Mouse (Mus musculus): ENCODE measurements around the gene Elf4. TPM values are rescaled to one million over a fixed set of nuclear protein-coding genes. Genes with fewer than 3 reads are reported as not detected.

The Elf4 gene
- polyA plus RNA-seq (2017; shearing (Covaris generic)) = 66.7 TPM

GRCm38 (mm10) chrX:48462754-48463507 is at the start of gene Elf4:
Elf4 (minus strand) TSS chrX:48463132.

Other genes with a start within 250 kb of the Elf4 start
- 20.0 TPM for gene Utp14a, start 206.3 kb downstream of the Elf4 start, polyA plus RNA-seq (2017; shearing (Covaris generic))
- 2.4 TPM for gene Bcorl1, start 121.8 kb downstream of the Elf4 start, polyA plus RNA-seq (2017; shearing (Covaris generic))
- gene Aifm1, start 50.4 kb upstream of the Elf4 start, polyA plus RNA-seq (2017; shearing (Covaris generic)) = 30.2 TPM
- 0.44 TPM for gene Rab33a, start 56.2 kb upstream of the Elf4 start, polyA plus RNA-seq (2017; shearing (Covaris generic))
- 11.6 TPM for gene Zfp280c, start 131.4 kb upstream of the Elf4 start, polyA plus RNA-seq (2017; shearing (Covaris generic))
- gene Slc25a14, start 160.3 kb upstream of the Elf4 start, polyA plus RNA-seq (2017; shearing (Covaris generic)) = 3.6 TPM
- gene Gpr119, start 211.3 kb upstream of the Elf4 start, polyA plus RNA-seq (2017; shearing (Covaris generic)) = not detected
- gene Rbmx2, start 231.9 kb upstream of the Elf4 start, polyA plus RNA-seq (2017; shearing (Covaris generic)) = 16.0 TPM

Data from effector memory CD4-positive, alpha-beta T cell, adult 5 months (primary cell).